Mouse (Mus musculus) heart, postnatal 14 days (tissue): ENCODE results near the gene Obox5. TPM values are rescaled to one million over a fixed set of nuclear protein-coding genes. Genes with fewer than 3 reads are reported as not detected.
"Not testable (repeated sequence)": the region's sequence is repeated elsewhere in the genome, so short reads cannot be mapped to it uniquely, and the experiment has no call there.

ENCODE experiments used
- DNase-seq, 2 experiments: peaks; one replicate each; pipeline ENCODE4 v3.0.0; 2021 to 2022
- intact Hi-C: fragments of 180-260 bp; cut with DNase I; formaldehyde crosslinking; loops from one replicate; pipeline ENCODE4 v1.15.1; 2025
- long read RNA-seq, 2 experiments: library from polyadenylated mRNA; stranded (forward); transcript quantifications; one replicate each; pipeline ENCODE4 v2.0.0; 2021
- total RNA-seq, 2 experiments: library from RNA; stranded (reverse); gene quantifications; 2 replicates each; pipeline ENCODE4 v1.2.3; 2021

Gene Obox5
- not detected for total RNA-seq
- long read RNA-seq, experiment 1: 0 reads
- long read RNA-seq, experiment 2: 0 reads

GRCm38 (mm10) chr7:15749831-15750230, at the start of gene Obox5:
Gene Obox5, plus strand, starts transcription at chr7:15750131.
- intact Hi-C loops, DNase-seq: not testable (repeated sequence)

- intact Hi-C loops, DNase-seq: not testable (repeated sequence)
Observed at GRCm38 (mm10) chr7:15749296-15749695, 635 bp upstream of the Obox5 start.

Other genes with a start within 250 kb of the Obox5 start
- gene Obox3, start 110.2 kb upstream of the Obox5 start, total RNA-seq: not detected
- not detected for gene Obox6, start 89.5 kb downstream of the Obox5 start, total RNA-seq
- gene Crx, start 129.8 kb downstream of the Obox5 start, total RNA-seq: not detected
- not detected for gene Crxos, start 132.5 kb downstream of the Obox5 start, total RNA-seq
- 100 to 1,000 TPM; 149 to 162 TPM for gene Selenow, start 172.3 kb downstream of the Obox5 start, total RNA-seq
- gene Nop53, start 195.9 kb downstream of the Obox5 start, total RNA-seq: 100 to 1,000 TPM; 129 to 137 TPM
- gene Ehd2, start 217.4 kb downstream of the Obox5 start, total RNA-seq: 100 to 1,000 TPM; 172 to 182 TPM